Mouse (Mus musculus) bone marrow, adult 2 months (tissue): ENCODE data around the gene Fam221a.

Source experiments
- CTCF ChIP-seq: fragments of 200-500 bp; IDR thresholded peaks from 2 replicates; pipeline ENCODE4 v1.5.1; 2011; ENCODE audit warnings: low read length, control low read depth; ENCODE audit not compliant: control insufficient read depth, insufficient read depth
- POLR2A ChIP-seq: fragments of 200-500 bp; IDR thresholded peaks from 2 replicates; pipeline ENCODE4 v1.6.1; 2011; ENCODE audit warnings: low read depth, mild to moderate bottlenecking, control low read depth, low read length, borderline replicate concordance; ENCODE audit not compliant: control insufficient read depth

DNA sequence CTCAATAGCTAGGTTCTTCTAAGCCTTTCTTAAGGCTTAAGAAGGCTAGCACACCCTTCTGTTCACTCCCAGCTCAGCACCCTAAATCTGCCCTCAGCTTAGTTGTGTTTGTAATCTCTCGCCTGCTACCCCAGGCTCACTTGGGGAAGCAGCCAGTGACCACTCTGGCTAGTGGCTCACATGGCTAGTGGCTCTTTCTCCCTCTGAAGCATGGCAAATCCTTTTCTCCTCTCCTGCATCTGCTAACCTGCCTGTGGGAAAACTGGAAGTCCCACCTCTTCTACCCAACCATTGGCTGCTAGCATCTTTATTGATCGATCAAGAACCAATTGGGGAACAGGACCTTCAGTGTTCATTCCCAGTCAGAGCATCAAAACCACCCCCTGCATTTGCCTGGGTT, 43.0 kb upstream of the Fam221a start:
- TF ChIP-seq CTCF: no peak
- TF ChIP-seq POLR2A: no peak
